Mouse (Mus musculus): ENCODE data around the gene Acbd4. TPM values are rescaled to one million over a fixed set of nuclear protein-coding genes. Genes with fewer than 3 reads are reported as not detected.

The Acbd4 gene
- total RNA-seq (2014; rRNA removed) (27.2 and 28.5 TPM in 2 replicates), polyA plus RNA-seq (2015; fragmentation: Nextera tagmentation; extraction: Ambion mirVana) (20.1 and 27.1 TPM in 2 replicates)

DNA sequence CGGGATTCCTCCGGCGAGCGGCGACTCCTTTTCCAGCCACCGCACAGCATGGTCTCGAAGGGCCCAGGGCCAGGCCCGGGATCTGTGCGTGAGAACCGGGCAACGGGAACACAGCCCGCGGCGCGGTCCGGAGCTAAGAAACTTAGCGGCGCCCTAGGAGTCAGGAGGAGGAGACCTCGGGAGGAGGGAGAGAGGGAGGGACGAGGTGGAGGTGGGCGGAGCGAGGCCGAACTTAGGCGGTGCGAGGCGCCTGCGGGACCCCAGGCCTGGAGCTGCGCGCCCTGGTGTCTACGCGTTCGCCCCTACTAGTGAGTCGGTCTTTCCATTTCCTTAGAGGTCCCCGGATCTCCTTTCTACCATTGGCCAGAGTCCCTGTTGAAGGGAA, at the start of gene Acbd4, which contains the start of gene Plcd3:
Gene Acbd4 (plus strand): TSS at position 202 of the 385 bp plus-strand sequence.
Gene Plcd3 (minus strand): TSS at position 178 of the 385 bp plus-strand sequence.
- Histone ChIP-seq H3K4me1 (ENCODE audit: insufficient read depth) (0 out of 2 replicates have a peak, but pooled peaks cover 16% of the 10 kb centered on the region), H3K36me3 (ENCODE audit: insufficient read depth) (no peaks in the 10 kb centered on the region), H3K4me3 (ENCODE audit: low read depth, low read length) (peak within 1 kb of the TSS; percentile 50), H3K4me2 (ENCODE audit: low read depth) (peak within 1 kb of the TSS; percentile 81), H3K9ac (peak within 1 kb of the TSS; percentile 53), H3K27ac (ENCODE audit: low read depth, low read length) (no peak within 1 kb of the TSS), H3K27me3 (ENCODE audit: insufficient read depth, low read length) (peaks cover 7% of the 10 kb centered on the region; the same call in 1 of the 2 replicates), H3K9me3 (ENCODE audit: low read length) (no peaks in the 10 kb centered on the region)
- TF ChIP-seq CTCF (IDR thresholded peaks at IDR 0.05; ENCODE audit: low read depth) = no peak
- 0% methylated on average over 34 of the region's 34 CpGs for WGBS
- no peak for ATAC-seq
- DNase-seq = no peak

GRCm38 (mm10) chr11:103052078-103052477, 49.4 kb upstream of the Acbd4 start:
- no peaks in the 10 kb centered on the region for H3K4me1 ChIP-seq (ENCODE audit: insufficient read depth)
- no peaks in the 10 kb centered on the region for H3K27me3 ChIP-seq (ENCODE audit: insufficient read depth, low read length)
- no peaks in the 10 kb centered on the region for H3K9me3 ChIP-seq (ENCODE audit: low read length)
- DNase-seq = no peak
- H3K4me2 ChIP-seq (ENCODE audit: low read depth) = no peak overlapping the region
- ATAC-seq = no peak
- peaks cover 52% of the 10 kb centered on the region for H3K36me3 ChIP-seq (ENCODE audit: insufficient read depth)
- WGBS = 93% methylated on average over 6 of the region's 6 CpGs
- no peak for TF ChIP-seq CTCF (IDR thresholded peaks at IDR 0.05; ENCODE audit: low read depth)
- H3K27ac ChIP-seq (ENCODE audit: low read depth, low read length) = no peak overlapping the region
- no peak overlapping the region for H3K4me3 ChIP-seq (ENCODE audit: low read depth, low read length)
- H3K9ac ChIP-seq = no peak overlapping the region

GRCm38 (mm10) chr11:103053191-103054076, 48.0 kb upstream of the Acbd4 start:
- ATAC-seq (no peak), DNase-seq (no peak)
- H3K4me2 ChIP-seq (ENCODE audit: low read depth) = no peak overlapping the region
- H3K4me3 ChIP-seq (ENCODE audit: low read depth, low read length) = no peak overlapping the region
- no peaks in the 10 kb centered on the region for H3K27me3 ChIP-seq (ENCODE audit: insufficient read depth, low read length)
- peaks cover 62% of the 10 kb centered on the region for H3K36me3 ChIP-seq (ENCODE audit: insufficient read depth)
- no peak overlapping the region for H3K27ac ChIP-seq (ENCODE audit: low read depth, low read length)
- no peak overlapping the region for H3K9ac ChIP-seq
- H3K4me1 ChIP-seq (ENCODE audit: insufficient read depth) = no peaks in the 10 kb centered on the region
- WGBS = 93% methylated on average over 18 of the region's 18 CpGs
- H3K9me3 ChIP-seq (ENCODE audit: low read length) = no peaks in the 10 kb centered on the region
- TF ChIP-seq CTCF (IDR thresholded peaks at IDR 0.05; ENCODE audit: low read depth) = no peak

- peak; percentile 89 for TF ChIP-seq CTCF (IDR thresholded peaks at IDR 0.05; ENCODE audit: low read depth)
- Histone ChIP-seq H3K4me2 (ENCODE audit: low read depth) (no peak overlapping the region), H3K27ac (ENCODE audit: low read depth, low read length) (no peak overlapping the region), H3K4me3 (ENCODE audit: low read depth, low read length) (no peak overlapping the region), H3K9ac (no peak overlapping the region), H3K9me3 (ENCODE audit: low read length) (no peaks in the 10 kb centered on the region), H3K27me3 (ENCODE audit: insufficient read depth, low read length) (no peaks in the 10 kb centered on the region), H3K4me1 (ENCODE audit: insufficient read depth) (no peaks in the 10 kb centered on the region), H3K36me3 (ENCODE audit: insufficient read depth) (peaks cover 71% of the 10 kb centered on the region)
- ATAC-seq (peak; percentile 65; the same call in 1 of the 2 replicates), DNase-seq (peak; percentile 87)
- 43% methylated on average over 6 of the region's 6 CpGs for WGBS
These were observed 46.7 kb upstream of the Acbd4 start for GRCm38 (mm10) chr11:103054798-103055197.

GRCm38 (mm10) chr11:103056636-103057035, 44.8 kb upstream of the Acbd4 start:
- Histone ChIP-seq H3K4me2 (ENCODE audit: low read depth) (no peak overlapping the region), H3K36me3 (ENCODE audit: insufficient read depth) (peaks cover 71% of the 10 kb centered on the region), H3K4me3 (ENCODE audit: low read depth, low read length) (no peak overlapping the region), H3K27ac (ENCODE audit: low read depth, low read length) (no peak overlapping the region), H3K27me3 (ENCODE audit: insufficient read depth, low read length) (no peaks in the 10 kb centered on the region), H3K4me1 (ENCODE audit: insufficient read depth) (no peaks in the 10 kb centered on the region), H3K9ac (no peak overlapping the region), H3K9me3 (ENCODE audit: low read length) (no peaks in the 10 kb centered on the region)
- WGBS = 94% methylated on average over 7 of the region's 7 CpGs
- ATAC-seq (no peak), DNase-seq (no peak)
- no peak for TF ChIP-seq CTCF (IDR thresholded peaks at IDR 0.05; ENCODE audit: low read depth)

GRCm38 (mm10) chr11:103058499-103059085, 42.9 kb upstream of the Acbd4 start:
- no peaks in the 10 kb centered on the region for H3K27me3 ChIP-seq (ENCODE audit: insufficient read depth, low read length)
- H3K9ac ChIP-seq = no peak overlapping the region
- H3K4me1 ChIP-seq (ENCODE audit: insufficient read depth) = no peaks in the 10 kb centered on the region
- no peak overlapping the region for H3K4me3 ChIP-seq (ENCODE audit: low read depth, low read length)
- H3K27ac ChIP-seq (ENCODE audit: low read depth, low read length) = no peak overlapping the region
- no peak overlapping the region for H3K4me2 ChIP-seq (ENCODE audit: low read depth)
- 73% methylated on average over 3 of the region's 3 CpGs for WGBS
- DNase-seq (no peak), ATAC-seq (no peak)
- peaks cover 74% of the 10 kb centered on the region for H3K36me3 ChIP-seq (ENCODE audit: insufficient read depth)
- no peaks in the 10 kb centered on the region for H3K9me3 ChIP-seq (ENCODE audit: low read length)
- TF ChIP-seq CTCF (IDR thresholded peaks at IDR 0.05; ENCODE audit: low read depth) = no peak
